Mouse (Mus musculus): ENCODE results near the gene Sh3tc1.

Gene Sh3tc1

DNA sequence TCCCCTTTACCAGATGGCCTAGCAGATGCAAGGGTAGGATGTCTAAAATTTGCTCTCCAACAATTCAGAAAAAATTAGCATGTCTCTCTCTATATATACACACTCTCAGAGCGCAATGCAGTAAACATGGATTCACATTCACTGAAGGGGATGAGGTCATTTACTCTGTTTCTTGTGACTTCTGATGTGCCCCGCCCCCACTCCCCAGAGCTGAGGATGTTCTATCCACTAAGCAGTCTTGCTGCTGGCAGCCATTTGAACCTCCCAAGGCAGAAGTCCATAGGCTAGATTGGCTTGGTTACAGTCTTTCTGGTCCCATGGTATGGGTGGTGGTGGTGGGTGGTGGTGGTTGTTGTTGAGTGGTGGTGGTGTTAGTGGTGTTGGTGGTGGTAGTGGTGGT lies 17.9 kb downstream of the Sh3tc1 start:
- in situ Hi-C loops (cut with MboI), result no loop called here

DNA sequence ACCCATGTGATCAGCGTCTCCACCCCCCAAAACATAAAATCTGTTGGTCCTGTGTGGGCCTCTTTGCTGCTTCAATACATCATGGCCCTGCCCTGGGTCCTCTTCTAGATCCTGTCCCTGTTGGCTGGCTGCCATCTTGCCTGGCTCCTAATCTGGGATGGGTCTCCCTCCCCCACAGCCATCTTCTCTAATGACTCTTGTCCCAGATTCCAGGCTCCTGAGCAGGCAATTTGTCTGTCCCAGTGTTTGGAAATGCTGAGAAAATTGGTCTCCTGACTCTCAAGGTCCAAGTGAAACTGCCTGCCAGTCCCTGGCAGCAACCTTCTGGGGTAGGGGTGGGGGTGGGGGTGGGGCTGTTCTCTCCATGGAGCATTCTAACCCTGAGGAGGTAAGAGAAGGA lies 19.9 kb downstream of the Sh3tc1 start:
- in situ Hi-C loops (cut with MboI), result no loop called here

DNA sequence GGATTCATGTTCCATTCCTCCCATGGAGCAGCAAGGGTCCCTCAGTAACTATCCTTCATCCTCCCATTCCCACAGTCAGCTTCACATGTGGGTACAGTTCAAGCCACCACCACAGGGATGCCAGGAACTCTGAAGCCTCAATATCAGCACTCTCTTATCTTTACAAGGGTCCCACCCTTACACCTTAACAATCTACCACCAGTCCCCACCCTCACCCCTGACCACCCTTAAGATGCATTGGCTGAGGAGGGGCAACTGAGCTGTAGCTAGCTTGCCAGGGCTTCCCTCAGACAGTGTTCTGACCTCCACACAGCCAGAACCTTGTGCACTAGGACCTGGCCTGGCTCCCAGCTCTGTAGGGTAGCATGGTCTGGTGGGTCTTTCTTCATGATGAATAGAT lies 20.4 kb downstream of the Sh3tc1 start:
- in situ Hi-C loops (cut with MboI), result no loop called here

DNA sequence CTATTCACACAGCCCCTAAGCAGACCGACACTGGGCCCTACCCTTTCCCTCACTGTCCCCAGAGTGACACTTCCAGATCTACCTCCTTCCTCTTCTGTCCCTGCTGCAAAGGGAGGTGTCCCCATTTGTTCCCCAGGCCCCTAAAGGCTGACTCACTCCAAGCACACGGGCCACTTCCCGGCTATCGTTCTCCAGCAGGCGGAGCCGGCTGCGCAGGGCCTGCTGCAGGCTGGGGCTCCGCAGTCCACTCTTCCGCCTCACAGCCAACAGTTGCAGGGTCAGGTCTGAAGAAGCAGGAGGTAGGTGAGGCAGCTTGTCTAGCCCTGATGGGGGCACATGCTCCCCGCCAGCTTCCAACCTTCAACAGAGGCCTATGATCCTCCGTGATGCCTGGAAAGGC lies 21.0 kb downstream of the Sh3tc1 start:
- in situ Hi-C loops (cut with MboI), result no loop called here

DNA sequence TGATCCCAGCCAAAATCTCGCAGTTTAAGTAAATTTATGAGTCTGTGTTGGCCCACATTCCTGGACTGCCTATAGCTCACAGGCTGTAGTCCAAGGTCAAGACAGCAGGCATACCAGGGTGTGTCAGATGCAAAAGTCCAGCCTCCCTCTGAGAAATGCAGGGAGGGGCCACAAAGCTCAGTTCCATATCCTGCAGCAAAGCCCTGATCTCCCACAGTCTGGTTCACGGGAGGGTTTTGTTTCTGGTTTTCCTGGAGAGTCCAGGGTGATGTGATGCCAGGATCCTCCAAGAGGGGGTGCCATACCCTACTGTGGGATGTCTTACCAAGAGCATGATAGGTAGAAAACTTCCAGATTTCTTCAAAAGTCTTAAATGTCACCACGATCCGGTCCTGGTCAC lies 21.8 kb downstream of the Sh3tc1 start:
- in situ Hi-C loops (cut with MboI), result no loop called here

DNA sequence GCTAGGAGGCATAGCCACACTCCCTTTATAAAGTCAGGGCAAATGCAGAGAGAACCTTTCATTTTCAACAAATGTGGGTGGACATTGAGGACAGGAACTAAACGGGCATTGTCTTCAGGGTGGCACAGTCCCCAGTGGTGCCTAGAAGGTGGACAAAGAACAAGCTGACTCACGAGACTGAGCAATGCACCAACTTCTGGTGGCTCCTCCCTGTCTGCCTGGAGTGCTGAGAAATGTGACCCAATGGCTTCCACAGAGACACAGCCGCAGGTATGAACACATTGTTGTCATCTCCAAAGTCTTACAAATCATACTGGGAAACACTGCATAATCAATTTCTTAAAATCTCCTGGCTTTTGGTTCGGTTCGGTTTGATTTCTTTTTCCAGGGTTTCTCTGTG lies 22.3 kb downstream of the Sh3tc1 start:
- in situ Hi-C loops (cut with MboI), result no loop called here

DNA sequence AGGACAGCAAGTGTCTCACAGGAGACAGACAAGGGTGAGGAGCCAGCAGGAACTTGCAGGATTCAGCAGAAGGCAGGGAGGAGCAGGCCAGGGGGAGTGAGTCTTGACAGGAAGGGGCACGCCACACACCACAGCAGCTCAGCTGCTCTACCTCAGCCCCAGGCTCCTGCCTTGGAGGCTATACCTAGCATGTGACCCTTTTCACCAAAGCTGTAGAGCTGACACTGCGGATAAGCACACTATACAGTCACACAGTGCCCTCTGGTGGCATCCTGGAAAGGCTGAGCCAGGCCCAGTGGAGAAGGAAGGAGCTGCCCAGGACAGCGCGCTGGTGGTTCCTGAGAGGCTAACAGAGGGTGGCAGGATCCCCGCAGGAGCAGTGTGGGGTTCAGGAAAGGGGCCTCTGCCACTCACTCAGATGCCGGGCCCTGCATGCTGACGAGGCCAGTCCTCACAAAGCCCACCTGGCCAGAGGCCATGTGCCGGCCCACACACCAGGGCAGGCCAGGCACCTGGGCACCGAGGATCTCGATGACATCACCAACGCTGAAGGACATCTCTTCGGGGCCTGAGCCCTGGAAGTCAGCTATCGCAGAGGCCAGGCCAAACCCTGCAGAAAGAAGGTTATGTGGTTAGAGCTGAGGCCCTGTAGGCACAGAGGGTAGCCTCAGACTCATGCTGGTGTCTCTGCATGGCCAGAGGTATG lies 26.0 kb downstream of the Sh3tc1 start:
- in situ Hi-C loops (cut with MboI), result no loop called here

DNA sequence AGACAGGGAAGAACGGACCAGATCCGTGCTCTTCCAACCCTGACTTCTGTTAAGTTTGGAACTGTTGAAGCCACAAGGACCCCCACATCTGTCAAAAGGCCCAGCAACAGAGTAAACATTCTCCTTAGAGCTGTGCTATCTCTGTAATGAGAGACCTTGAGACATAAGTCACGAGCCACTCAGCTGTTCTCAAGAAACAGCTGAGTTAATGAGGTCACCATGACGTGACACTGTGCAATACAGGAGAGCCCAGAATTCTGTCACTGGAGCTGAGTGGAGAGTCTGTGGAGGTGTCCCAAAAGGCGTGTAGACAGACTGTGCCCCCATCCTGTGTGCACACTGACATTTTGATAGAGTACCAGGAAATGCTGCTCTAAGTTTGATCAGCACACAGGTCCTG lies 27.3 kb downstream of the Sh3tc1 start:
- in situ Hi-C loops (cut with MboI), result no loop called here

DNA sequence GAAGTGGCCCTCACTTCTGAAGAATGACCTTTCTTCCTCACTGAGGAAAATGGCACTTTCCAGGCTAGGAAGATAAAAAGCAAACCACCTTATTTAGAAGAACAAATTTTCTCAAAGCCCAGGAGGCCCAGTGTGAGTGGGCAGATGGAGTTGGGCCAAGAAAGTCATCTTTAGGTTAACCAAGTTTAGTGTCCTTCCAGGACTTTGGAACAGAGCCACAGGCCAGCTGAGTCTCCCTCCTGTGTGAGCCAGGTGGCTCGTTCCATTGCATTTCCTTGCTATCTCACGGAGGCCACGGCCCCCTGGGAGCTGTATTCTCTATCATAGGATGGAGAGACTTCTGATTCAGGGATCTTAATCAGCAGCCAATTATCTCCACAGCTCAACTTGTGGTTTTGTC lies 28.9 kb downstream of the Sh3tc1 start:
- in situ Hi-C loops (cut with MboI), result no loop called here

DNA sequence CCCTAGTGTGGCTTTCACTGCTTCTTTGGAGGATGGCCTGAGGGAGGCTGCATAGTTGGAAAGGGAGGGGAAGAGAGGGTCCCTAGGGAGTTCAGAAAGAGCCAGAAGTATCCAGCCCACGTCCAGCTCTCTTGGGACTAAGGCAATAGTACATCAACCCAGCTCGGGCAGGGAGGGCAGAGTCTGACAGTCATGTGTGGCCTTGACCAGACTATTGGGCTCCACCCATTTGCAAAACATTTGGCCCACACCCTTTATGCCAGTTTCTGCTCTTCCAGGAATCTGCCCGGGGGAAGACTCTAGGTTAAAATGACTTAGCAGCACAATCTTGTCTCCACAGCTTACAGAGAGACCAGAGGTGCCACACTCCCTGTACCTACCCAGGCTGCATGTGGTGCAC lies 29.3 kb downstream of the Sh3tc1 start:
- in situ Hi-C loops (cut with MboI), result no loop called here

DNA sequence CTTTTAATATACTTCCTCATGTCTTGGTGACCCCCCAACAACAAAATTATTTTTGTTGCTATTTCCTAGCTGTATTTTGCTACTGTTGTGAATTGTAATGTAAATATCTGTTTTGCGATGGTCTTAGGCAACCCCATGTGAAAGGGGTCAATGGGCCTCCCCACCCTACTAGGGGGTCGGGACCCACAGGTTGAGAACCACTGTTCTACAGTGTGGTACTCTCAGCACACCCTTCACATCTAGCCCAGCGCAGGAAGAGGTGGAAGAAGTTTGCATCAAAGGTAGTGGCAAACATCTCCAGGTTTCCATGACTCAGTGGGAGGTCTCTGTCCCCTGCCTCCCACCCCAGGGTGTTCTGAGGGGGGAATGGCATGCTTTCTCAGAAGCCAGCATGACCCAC lies 34.4 kb downstream of the Sh3tc1 start:
- in situ Hi-C loops (cut with MboI), result no loop called here

DNA sequence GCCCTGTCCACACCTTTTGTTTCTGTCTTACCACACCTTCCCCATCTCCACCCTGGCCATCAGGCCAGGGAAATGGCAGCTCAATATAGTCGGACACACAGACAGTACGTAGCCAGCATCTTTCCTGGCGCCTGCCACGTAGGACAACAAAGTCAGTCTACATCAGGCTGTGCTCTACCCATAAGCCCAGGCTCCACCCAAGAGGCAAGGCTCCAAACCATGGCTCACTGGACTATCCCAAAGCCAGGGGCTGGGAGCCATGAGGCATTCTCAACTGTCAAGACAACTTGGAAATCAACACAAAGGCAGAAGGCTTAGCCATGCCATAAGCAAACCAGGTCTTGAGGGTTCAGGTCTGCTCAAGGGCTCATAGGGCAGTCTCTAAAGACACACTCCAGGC lies 36.0 kb downstream of the Sh3tc1 start:
- in situ Hi-C loops (cut with MboI), result no loop called here

DNA sequence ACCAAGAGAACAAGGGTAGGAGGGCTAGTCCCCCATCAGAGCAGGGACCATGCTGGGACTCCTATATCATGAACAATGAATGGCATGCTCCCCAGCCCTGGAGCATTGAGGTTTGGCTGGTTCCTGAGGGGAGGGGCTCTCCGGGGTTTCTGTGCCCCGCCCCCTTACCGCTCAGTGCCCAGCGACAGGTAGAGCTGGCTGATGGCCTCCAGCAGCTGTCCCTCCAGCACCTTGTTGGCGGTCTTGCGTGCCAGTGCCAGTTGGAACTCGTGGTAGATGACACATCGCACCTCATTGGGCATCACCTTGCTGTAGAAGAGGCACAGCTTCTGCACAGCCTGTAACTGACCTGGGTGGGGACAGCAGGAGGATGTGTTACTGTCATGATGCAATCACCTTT lies 36.6 kb downstream of the Sh3tc1 start:
- in situ Hi-C loops (cut with MboI), result no loop called here

DNA sequence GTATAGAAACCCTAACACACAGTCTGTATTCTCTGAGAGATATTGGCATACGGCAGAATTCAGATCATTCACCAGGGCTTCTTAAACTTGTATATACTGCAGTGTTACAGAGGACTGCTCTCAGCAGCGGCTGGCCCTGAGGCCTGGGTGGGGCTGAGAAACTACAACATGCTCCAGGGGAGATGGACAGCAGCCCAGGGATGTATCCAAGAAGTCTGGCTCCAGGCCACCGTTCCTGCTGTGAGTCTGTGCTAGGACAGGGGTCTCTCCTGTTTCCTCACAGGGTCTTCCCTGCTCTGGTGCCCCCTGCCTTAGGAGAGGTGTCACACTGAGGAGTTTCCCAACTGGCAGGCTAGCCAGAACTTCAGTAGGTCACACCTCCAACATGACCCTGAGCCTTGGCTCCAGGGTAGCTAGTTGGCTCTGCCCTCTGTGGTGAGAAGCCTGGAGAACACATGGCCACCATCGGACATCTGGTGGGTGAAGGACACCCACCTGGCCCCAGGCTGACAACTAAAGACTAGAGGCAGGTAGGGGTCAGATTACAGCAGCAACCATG lies 37.1 kb downstream of the Sh3tc1 start:
- in situ Hi-C loops (cut with MboI), result no loop called here

DNA sequence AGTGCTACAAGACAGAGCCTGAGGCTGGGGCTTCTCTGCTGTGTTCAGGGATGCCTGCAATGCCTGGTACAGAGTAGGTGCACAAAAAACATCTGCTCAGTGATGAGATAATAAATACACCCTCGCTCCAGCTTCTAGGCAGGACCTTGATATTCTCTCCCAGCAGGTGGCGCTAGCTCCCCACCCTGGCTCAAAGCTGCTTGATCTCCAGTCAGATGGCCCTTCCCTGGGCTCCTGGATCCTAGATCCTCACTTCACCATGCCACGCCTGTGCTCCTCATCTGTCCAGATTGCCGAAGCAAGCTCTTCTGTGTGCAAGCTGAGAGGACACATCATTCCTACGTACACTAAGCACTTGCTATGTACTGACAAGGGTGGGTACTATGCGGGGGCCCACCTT lies 38.7 kb downstream of the Sh3tc1 start:
- in situ Hi-C loops (cut with MboI), result no loop called here

DNA sequence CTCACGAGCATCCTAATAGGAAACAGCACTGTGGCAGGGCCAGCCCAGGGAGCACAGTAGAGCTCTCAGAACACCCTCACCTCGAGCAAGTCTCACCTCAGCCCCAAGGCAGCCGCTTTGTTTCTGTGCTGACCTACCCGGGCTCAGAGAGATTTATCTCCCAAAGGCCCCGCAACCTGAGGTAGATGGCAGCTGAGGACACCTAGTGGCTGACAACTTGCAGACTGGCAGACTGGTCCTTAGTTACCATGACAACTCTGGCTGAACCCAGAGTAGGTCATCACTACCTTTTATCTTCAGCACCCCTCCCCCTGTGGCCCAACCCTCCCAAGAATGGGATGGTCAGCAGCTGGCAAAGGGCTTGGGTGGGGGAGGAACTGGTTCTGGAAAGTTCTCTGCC lies 44.0 kb downstream of the Sh3tc1 start:
- in situ Hi-C loops (cut with MboI), result no loop called here

DNA sequence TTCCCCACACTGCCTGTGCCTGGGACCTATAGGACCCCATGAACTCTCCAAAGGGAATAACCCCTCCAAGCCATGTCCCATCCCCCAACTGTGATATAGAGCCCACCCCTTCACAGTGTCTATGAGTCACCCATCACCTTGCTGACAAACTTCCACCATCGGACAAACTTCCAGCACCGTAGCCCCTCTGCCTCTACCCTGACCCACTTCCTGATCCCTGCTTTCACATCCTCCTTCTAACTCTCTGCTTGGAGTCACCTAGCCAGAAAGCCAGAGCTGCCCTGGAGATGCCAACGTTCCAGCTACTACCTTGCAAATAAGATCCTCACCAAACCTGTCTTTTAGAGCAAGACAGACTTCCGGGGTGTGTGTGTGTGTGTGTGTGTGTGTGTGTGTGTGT lies 46.1 kb downstream of the Sh3tc1 start:
- in situ Hi-C loops (cut with MboI), result no loop called here

DNA sequence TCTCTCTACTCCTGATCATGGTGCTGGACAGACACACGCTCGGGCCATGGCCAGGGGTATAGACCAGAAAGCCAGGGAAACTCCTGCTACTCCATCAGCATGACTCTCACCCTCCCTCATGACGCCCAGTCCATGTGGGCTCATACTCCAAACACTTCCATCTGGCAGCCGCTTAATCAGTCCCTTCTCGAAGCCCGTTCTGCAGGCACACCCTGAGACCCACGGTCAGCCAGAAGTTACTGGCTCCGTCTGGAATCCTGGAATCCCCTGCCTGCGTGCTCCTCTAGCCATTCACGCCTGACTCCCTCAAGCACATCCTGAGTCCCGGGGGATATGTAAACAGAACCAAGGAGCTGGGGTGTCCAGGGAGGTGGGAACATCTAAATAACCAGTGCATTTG lies 48.5 kb downstream of the Sh3tc1 start:
- in situ Hi-C loops (cut with MboI), result no loop called here

DNA sequence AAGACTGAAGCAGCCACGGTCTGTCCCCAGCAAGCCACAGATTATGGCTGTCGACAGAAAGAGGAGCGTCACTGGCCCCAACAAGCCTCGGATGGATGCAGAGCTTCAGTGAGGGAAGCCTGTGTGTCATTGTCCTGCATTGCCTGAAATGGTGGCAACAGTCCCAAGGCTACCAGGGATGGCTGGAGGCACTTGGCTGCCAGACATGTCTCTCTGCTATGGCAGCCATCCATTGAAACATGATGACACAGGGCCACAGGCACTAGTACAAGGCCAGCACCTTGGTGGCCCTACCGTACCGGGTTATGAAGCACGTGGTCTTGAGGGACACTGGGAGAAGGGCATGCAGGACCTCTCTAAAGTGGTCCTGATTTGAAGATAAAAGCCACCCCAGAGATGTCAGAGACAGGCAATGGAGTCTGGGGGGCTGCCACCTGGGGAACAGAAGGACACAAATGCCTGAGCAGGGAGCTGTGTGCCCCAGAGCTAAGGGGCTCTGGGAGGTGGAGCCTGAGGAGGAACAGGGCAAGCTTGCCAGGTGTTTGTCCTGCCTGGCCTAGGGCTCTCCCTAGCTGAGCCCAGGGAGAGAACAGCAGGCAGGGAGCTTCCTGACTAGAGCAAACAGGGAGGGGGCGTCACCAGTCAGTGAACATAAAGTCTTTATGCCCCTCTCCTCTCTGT lies 49.2 kb downstream of the Sh3tc1 start:
- in situ Hi-C loops (cut with MboI), result no loop called here

DNA sequence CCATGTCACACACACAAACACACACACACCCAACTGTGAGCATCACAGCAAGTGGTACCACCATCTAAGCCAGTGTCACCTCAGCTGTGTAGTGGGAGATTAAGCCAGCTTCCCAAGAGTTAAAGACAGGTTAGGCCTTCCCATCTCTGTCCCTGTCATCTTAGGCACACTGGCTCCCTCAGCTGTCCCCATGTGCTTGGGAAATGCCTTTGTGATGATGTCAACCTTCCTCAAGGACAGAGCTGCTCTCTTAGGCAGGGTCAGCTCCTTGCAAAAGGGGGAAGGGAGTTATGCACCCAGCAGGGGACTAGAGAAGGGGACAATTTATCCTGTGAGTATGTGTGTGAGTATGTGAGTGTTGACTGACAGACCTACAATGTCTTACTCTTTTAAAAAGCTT lies 50.4 kb downstream of the Sh3tc1 start:
- in situ Hi-C loops (cut with MboI), result no loop called here

DNA sequence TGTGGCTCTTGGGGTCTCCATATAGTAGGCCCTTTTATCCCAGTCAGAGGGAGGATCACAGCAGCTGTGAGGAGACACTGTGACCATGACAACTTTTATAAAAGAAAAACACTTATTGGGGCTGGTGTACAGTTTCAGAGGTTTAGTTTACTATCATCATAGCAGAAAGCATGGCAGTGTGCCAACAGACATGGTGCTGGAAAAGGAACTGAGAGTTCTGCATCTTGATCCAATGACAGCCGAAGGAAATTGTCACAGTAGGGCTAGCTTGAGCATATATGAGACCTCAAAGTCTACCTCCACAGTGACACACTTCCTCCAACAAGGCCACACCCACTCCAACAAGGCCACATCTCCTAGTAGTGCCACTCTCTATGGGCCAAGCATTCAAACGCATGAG lies 50.9 kb downstream of the Sh3tc1 start:
- in situ Hi-C loops (cut with MboI), result no loop called here

DNA sequence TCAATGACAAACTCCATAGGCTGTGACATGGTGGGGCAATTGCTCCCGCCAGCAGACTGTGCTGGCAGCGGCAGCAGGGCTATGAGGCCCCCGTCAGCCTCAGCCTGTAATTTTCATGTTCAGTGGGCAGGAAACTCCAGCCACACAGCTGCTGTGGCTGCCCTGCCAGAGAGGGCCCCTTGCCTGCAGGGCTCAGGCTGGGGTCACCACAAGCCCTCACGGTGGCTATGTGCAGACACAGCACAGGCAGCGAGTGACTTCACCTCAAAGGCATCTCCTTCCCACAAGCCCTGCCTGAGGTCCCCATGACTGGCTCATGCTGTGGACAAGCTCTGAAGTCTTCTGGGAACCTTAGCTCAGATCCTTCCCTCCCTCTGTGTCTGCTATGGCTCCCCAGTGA lies 52.7 kb downstream of the Sh3tc1 start:
- in situ Hi-C loops (cut with MboI), result no loop called here

DNA sequence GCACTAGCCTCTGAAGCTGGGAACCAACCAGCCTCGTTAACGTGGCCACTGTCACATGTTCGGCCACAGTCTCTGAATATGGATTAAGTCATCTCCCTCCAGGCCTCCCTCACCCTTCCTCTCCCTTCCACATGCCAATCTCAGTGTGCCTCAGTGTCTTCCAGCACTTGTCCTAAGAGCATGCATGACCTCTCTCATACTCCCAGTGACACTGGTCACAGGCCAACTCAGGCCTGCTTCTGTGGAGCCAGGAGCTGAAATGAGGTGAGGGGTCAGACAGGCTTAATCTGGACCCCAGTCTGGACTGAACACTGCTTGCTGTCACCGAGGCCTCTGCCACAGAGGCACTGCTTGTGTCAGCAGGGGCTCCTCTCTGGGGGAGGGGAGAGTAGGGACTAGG lies 53.5 kb downstream of the Sh3tc1 start:
- in situ Hi-C loops (cut with MboI), result no loop called here

DNA sequence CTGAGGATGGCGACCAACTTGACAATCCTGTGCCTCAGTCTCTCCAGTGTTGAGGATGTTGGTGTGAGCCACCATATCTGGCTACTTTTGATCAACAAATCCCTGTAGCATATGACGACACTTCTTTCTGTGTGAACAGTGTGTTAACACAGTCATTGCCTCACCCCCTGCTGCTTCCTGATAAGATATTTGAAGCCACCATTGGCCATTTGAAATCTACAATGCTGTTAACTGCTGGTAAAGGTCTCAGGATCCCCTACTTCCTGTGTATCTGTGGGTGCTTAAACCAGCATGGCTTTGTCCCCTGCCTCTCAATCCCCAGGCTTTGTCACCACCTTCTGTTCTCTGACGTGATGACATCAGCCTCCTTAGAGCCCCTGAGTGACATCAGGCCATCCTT lies 54.7 kb downstream of the Sh3tc1 start:
- in situ Hi-C loops (cut with MboI), result no loop called here
